Mouse (Mus musculus): ENCODE results near the gene Alpk1.

DNA sequence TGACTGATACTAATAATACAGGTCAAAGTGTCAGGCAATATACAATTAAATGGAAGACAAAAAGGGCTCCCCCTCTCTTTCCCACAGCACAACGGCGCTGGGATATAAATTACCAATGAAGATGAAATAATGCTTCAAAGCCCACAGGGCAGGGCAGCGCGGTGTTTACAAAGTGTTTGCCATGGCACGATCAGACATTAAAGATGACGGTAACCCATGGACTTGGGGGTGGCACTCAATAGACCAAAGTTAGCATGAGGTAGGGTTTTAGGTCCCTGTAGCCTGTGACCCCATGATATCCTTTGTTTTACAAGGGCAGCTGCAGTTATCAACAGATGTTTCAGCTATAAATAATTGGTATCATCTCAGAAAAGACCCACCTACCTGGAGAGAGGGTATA is 60.3 kb downstream of the Alpk1 start:
- TF ChIP-seq CTCF (IDR thresholded peaks at IDR 0.05; ENCODE audit: extremely low read depth, insufficient read depth, insufficient read length, insufficient replicate concordance) (no peak), POLR2A (IDR thresholded peaks at IDR 0.05; ENCODE audit: low read depth, low read length) (no peak)
